Mouse (Mus musculus) effector memory CD4-positive, alpha-beta T cell, adult 5 months (primary cell): ENCODE measurements around the gene Kcna4. TPM values are rescaled to one million over a fixed set of nuclear protein-coding genes. Genes with fewer than 3 reads are reported as not detected.

Experiments
- polyA plus RNA-seq: library from polyadenylated mRNA; unstranded; fragments of 100-300 nt; shearing (Covaris generic); gene quantifications from one replicate; pipeline ENCODE4 v1.2.1, GENCODE M21; 2017

The Kcna4 gene
- polyA plus RNA-seq: not detected

GRCm38 (mm10) chr2:107289990-107290696 lies at the start of gene Kcna4:
Gene Kcna4 (plus strand): TSS chr2:107290639.

Other genes starting within 250 kb of the Kcna4 start
- gene Fshb, start 231.0 kb upstream of the Kcna4 start, polyA plus RNA-seq: not detected